21 mouse cellular contexts compared by ENCODE assay signal in genomic region chr11:27102045-27102444, GRCm38 (mm10).
DNase-seq lines count a peak whose midpoint lies in the region; ATAC-seq and TF ChIP-seq lines count a peak whose summit lies in the region.
"Had no signal": no experiment of that assay in that cellular context is flagged by ENCODE, and none has a peak within 500 bp of the region (broad histone marks: within the 10 kb centered on the region; RNA-seq: fewer than 3 reads in every experiment).

No protein-coding gene starts in this region.

- peak; percentile 98 for TF ChIP-seq EP300 in CH12.LX (IDR thresholded peaks at IDR 0.05; ENCODE audit: low read length)

- H3K9ac ChIP-seq in CH12.LX (ENCODE audit: insufficient read depth, low read depth) = no peak overlapping the region
- H3K9ac ChIP-seq: embryonic facial prominence, embryonic 12.5 days; forebrain, embryonic 12.5 days had no signal

- in situ Hi-C loops in CH12.LX (cut with MboI; ENCODE audit: low pct_ligation_motif_present, low pct_unique_long_range_greater_than_20kb, low sequenced_read_pairs) = no loop called here

- peak; percentile 64 for ATAC-seq in megakaryocyte progenitor cell, adult 5-6 weeks (replicated peaks; ENCODE audit: poor library complexity)
- ATAC-seq: CD4-positive, CD25-positive, alpha-beta regulatory T cell, adult 4 months; forebrain, embryonic 14.5 days; forebrain, embryonic 16.5 days had no signal

- DNase-seq in A20 (ENCODE audit: low read depth, low spot score) = peak; percentile 55
- peak; percentile 93 for DNase-seq in CH12.LX (ENCODE audit: extremely low read depth)
- no peak for DNase-seq in embryo, embryonic 10.5 days (ENCODE audit: low spot score)
- no peak for DNase-seq in forebrain, embryonic 10.5 days (ENCODE audit: extremely low spot score, low spot score)
- DNase-seq: adrenal gland, adult 2 months; adrenal gland, postnatal 10 days; adrenal gland, postnatal 25 days; B cell, adult 2 months; cerebellum, adult 11 months; cerebellum, adult 18-20 months; cerebellum, adult 8-10 months; cerebellum, adult 9-11 months; cerebellum, postnatal 14 days; cerebellum, postnatal 36 days had no signal

- H3K4me3 ChIP-seq in CH12.LX (replicated peaks in 1 of 3; ENCODE audit: low read depth in 2 of 3, low read length in 2 of 3, poor library complexity in 1 of 3) = no peak overlapping the region
- no peak overlapping the region for H3K4me3 ChIP-seq in forebrain, embryonic 10.5 days
- H3K4me3 ChIP-seq: embryonic facial prominence, embryonic 10.5 days; embryonic facial prominence, embryonic 12.5 days; forebrain, embryonic 12.5 days had no signal

- no peaks in the 10 kb centered on the region for H3K79me2 ChIP-seq in CH12.LX (replicated peaks; ENCODE audit: control insufficient read depth, extremely low read depth, insufficient read depth, poor library complexity, severe bottlenecking)

- peak overlapping the region; percentile 55 for H3K27ac ChIP-seq in CH12.LX (ENCODE audit: insufficient read depth, low read depth)
- H3K27ac ChIP-seq in forebrain, embryonic 10.5 days = no peak overlapping the region
- H3K27ac ChIP-seq: embryonic facial prominence, embryonic 10.5 days; embryonic facial prominence, embryonic 12.5 days; forebrain, embryonic 12.5 days had no signal

- TF ChIP-seq CTCF in CH12.LX (conservative IDR thresholded peaks at IDR 0.05 in 1 of 2, IDR thresholded peaks at IDR 0.05 in 1 of 2; ENCODE audit: low read depth in 2 of 2, low read length in 2 of 2) = no peak

- 97% methylated on average over 2 of the region's 2 CpGs for WGBS in forebrain, embryonic 10.5 days

- TF ChIP-seq RAD21 in CH12.LX (IDR thresholded peaks at IDR 0.05; ENCODE audit: low read depth, low read length) = no peak; the same call in none of the 2 replicates

- dilution Hi-C loops in CH12.LX (cut with MboI; ENCODE audit: extremely low pct_ligation_motif_present, extremely low pct_unique_long_range_greater_than_20kb, low sequenced_read_pairs) = no loop called here

- H3K36me3 ChIP-seq in CH12.LX (replicated peaks in 1 of 2; ENCODE audit: control insufficient read depth in 1 of 2, insufficient read depth in 1 of 2, low read length in 1 of 2) = no peaks in the 10 kb centered on the region
- H3K36me3 ChIP-seq in forebrain, embryonic 10.5 days (replicated peaks) = no peaks in the 10 kb centered on the region
- H3K36me3 ChIP-seq: embryonic facial prominence, embryonic 10.5 days; embryonic facial prominence, embryonic 12.5 days; forebrain, embryonic 12.5 days had no signal

- peak overlapping the region; percentile 78; the same call in 1 of the 2 replicates for H3K4me2 ChIP-seq in CH12.LX (ENCODE audit: insufficient read depth, low read depth, poor library complexity, severe bottlenecking)
- H3K4me2 ChIP-seq: embryonic facial prominence, embryonic 12.5 days; forebrain, embryonic 12.5 days had no signal

- H3K27me3 ChIP-seq in CH12.LX (replicated peaks) = no peaks in the 10 kb centered on the region
- no peaks in the 10 kb centered on the region for H3K27me3 ChIP-seq in forebrain, embryonic 10.5 days (ENCODE audit: poor library complexity, severe bottlenecking)
- H3K27me3 ChIP-seq: embryonic facial prominence, embryonic 12.5 days; forebrain, embryonic 12.5 days had no signal

- peaks cover 12 to 66% of the 10 kb centered on the region in 2 experiments for H3K4me1 ChIP-seq in CH12.LX (ENCODE audit: control insufficient read depth in 1 of 2, insufficient read depth in 2 of 2)
- H3K4me1 ChIP-seq in forebrain, embryonic 10.5 days = no peaks in the 10 kb centered on the region
- H3K4me1 ChIP-seq: embryonic facial prominence, embryonic 10.5 days; embryonic facial prominence, embryonic 12.5 days; forebrain, embryonic 12.5 days had no signal

- peaks cover 3% of the 10 kb centered on the region for H3K9me3 ChIP-seq in CH12.LX (replicated peaks; ENCODE audit: low read length)
- H3K9me3 ChIP-seq in forebrain, embryonic 10.5 days = no peaks in the 10 kb centered on the region
- H3K9me3 ChIP-seq: embryonic facial prominence, embryonic 10.5 days; embryonic facial prominence, embryonic 12.5 days; forebrain, embryonic 12.5 days had no signal

- TF ChIP-seq POLR2A in CH12.LX (IDR thresholded peaks at IDR 0.05; ENCODE audit: low read depth, low read length) = no peak

TF ChIP-seq in CH12.LX, 34 proteins besides CTCF, POLR2A, EP300 and RAD21:
- peak; percentile 69; the same call in 1 of the 2 replicates for TF ChIP-seq CHD2 (IDR thresholded peaks at IDR 0.05; ENCODE audit: low read length)
- no peak for TF ChIP-seq MAZ (IDR thresholded peaks at IDR 0.05; ENCODE audit: low read depth, low read length)
- no peak for TF ChIP-seq CHD1 (IDR thresholded peaks at IDR 0.05; ENCODE audit: low read depth, low read length)
- no peak for TF ChIP-seq USF1 (IDR thresholded peaks at IDR 0.05; ENCODE audit: low read depth, low read length)
- TF ChIP-seq JUND (conservative IDR thresholded peaks at IDR 0.05; ENCODE audit: low read depth, low read length) = peak; percentile 89
- TF ChIP-seq PAX5 (IDR thresholded peaks at IDR 0.05; ENCODE audit: low read length) = peak; percentile 68; the same call in 1 of the 2 replicates
- no peak for TF ChIP-seq KAT2A (IDR thresholded peaks at IDR 0.05; ENCODE audit: insufficient replicate concordance, low read length)
- TF ChIP-seq HCFC1 (IDR thresholded peaks at IDR 0.05; ENCODE audit: low read depth, low read length) = no peak
- peak; percentile 44; the same call in 1 of the 2 replicates for TF ChIP-seq SIN3A (IDR thresholded peaks at IDR 0.05; ENCODE audit: low read length)
- TF ChIP-seq ETS1 (conservative IDR thresholded peaks at IDR 0.05; ENCODE audit: low read depth, low read length) = peak; percentile 83; the same call in 1 of the 2 replicates
- peak; percentile 80 for TF ChIP-seq BHLHE40 (IDR thresholded peaks at IDR 0.05; ENCODE audit: low read depth, low read length)
- TF ChIP-seq POLR2AphosphoS2 (IDR thresholded peaks at IDR 0.05; ENCODE audit: low read depth, low read length) = no peak
- TF ChIP-seq ELF1 (IDR thresholded peaks at IDR 0.05; ENCODE audit: low read depth, low read length) = no peak
- no peak for TF ChIP-seq MXI1 (IDR thresholded peaks at IDR 0.05; ENCODE audit: low read depth, low read length)
- peak; percentile 31; the same call in 1 of the 2 replicates for TF ChIP-seq MAX (IDR thresholded peaks at IDR 0.05; ENCODE audit: low read length)
- no peak for TF ChIP-seq UBTF (IDR thresholded peaks at IDR 0.05; ENCODE audit: low read depth, low read length)
- no peak for TF ChIP-seq ZKSCAN1 (IDR thresholded peaks at IDR 0.05; ENCODE audit: borderline replicate concordance, low read depth, low read length)
- no peak for TF ChIP-seq TBP (conservative IDR thresholded peaks at IDR 0.05; ENCODE audit: low read depth, low read length)
- TF ChIP-seq NELFE (IDR thresholded peaks at IDR 0.05; ENCODE audit: low read depth, low read length) = no peak
- TF ChIP-seq NRF1 (IDR thresholded peaks at IDR 0.05; ENCODE audit: low read depth, low read length) = no peak
- no peak for TF ChIP-seq ZC3H11A (IDR thresholded peaks at IDR 0.05; ENCODE audit: low read depth, low read length)
- no peak for TF ChIP-seq ZNF384 (IDR thresholded peaks at IDR 0.05; ENCODE audit: low read depth, low read length)
- TF ChIP-seq MEF2A (IDR thresholded peaks at IDR 0.05; ENCODE audit: borderline replicate concordance, low read depth, low read length) = peak; percentile 91
- TF ChIP-seq USF2 (conservative IDR thresholded peaks at IDR 0.05; ENCODE audit: low read depth, low read length) = no peak
- peak; percentile 61 for TF ChIP-seq MAFK (IDR thresholded peaks at IDR 0.05; ENCODE audit: insufficient replicate concordance, low read length)
- TF ChIP-seq TCF12 (IDR thresholded peaks at IDR 0.05; ENCODE audit: low read depth, low read length) = peak; percentile 71
- peak; percentile 58; the same call in 1 of the 2 replicates for TF ChIP-seq MYC (IDR thresholded peaks at IDR 0.05; ENCODE audit: low read depth, low read length)
- peak; percentile 73 for TF ChIP-seq RCOR1 (conservative IDR thresholded peaks at IDR 0.05; ENCODE audit: low read depth, low read length)
- TF ChIP-seq ZMIZ1 (IDR thresholded peaks at IDR 0.05; ENCODE audit: low read depth, low read length) = no peak
- no peak for TF ChIP-seq E2F4 (IDR thresholded peaks at IDR 0.05; ENCODE audit: insufficient replicate concordance, low read depth, low read length)
- no peak for TF ChIP-seq GABPA (IDR thresholded peaks at IDR 0.05; ENCODE audit: insufficient replicate concordance, low read depth, low read length)
- TF ChIP-seq JUN (IDR thresholded peaks at IDR 0.05; ENCODE audit: insufficient read depth, low read depth, low read length) = peak; percentile 88
- TF ChIP-seq IRF4 (IDR thresholded peaks at IDR 0.05; ENCODE audit: low read depth, low read length) = peak; percentile 97
- peak; percentile 19; the same call in 1 of the 2 replicates for TF ChIP-seq SMC3 (IDR thresholded peaks at IDR 0.05; ENCODE audit: low read depth, low read length)

Comparison
In these comparisons a context has a peak if more than half of its experiments do, and no peak if none do; other contexts are left out.
1. DNase-seq: peak in A20 (single experiment) and CH12.LX (single experiment); none in embryo, embryonic 10.5 days (single experiment) and forebrain, embryonic 10.5 days (single experiment).